Mouse (Mus musculus) telencephalon, adult 2 months (tissue): ENCODE results near the gene Dcun1d1.

Experiments used
- DNase-seq: peaks from one replicate; pipeline ENCODE4 v3.0.0-alpha.2; 2011; ENCODE audit warnings: low read depth, low spot score

Gene Dcun1d1

DNA sequence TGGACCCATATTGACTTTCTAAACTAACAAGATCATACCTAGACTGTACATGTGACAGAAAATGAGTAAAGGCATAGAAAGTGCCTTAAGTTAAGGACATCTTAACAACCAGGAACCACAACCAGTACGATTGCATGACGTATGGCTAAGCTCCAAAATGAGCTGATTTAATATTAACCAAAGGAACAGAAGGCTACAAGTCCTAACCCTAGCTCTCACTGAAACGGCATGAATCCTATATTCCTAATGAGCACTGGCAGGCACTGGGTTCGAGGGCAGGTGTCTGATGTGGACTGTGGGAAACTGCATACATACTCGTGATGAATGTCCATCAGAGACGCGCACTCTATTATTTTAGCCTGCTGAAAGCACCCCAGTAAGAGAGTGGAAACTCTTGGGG, 5.9 kb downstream of the Dcun1d1 start:
- DNase-seq, result no peak

DNA sequence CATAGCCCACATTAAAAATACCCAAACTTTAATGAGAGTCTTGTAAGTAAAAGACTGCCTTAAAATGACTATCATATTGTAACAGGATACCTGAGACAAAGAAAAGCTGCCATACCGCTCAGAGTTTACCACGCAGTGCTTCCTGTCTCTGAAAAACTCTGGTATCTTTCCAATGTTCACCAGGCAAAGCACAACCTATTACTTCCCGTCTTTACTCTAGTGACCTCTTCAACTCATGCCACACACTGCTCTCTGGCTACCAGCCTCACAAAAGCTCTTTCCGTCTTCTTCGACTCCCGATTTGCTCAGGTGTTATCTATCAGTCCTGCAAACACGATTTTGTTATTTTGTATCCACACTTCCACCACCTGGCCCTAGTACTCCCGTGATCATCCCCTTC, 7.4 kb downstream of the Dcun1d1 start:
- no peak for DNase-seq

DNA sequence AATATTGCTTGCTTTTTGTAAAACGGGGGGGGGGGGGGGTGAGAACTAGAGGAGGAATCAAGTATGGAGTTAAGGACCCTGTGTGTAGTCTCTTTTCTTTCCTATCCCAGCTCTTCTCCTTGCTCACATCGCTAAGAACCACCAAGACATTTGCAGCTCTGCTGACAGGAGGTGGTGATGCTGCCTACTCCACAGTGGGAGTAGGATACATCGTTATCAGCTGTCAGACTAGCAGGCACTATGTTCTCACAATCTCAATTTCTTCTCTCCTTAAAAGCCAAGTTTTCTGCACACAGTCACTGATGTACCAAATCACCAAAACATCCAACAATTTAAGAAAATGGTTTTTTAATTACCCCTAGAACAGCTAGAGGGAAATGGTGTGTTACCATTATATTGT, 7.8 kb downstream of the Dcun1d1 start:
- DNase-seq, result peak; percentile 53

DNA sequence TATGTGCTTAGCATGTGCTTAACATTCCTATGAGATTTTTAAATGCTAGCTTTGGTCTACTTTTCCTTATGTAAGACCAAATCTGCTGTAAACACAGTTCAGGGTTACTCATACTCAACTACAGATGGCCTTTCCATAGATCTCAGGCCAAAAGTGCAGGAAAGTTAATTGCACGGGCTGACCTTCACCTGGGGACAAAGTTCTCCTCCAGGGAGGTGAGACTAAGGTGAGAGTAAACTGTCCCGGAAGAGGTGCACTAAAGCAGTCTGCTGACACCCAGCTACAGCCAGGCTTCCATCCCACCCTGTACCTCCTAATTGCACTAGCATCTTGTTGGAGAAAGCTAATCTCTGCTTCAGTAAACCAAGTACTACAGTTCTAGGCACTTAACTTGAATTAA, 11.4 kb downstream of the Dcun1d1 start:
- DNase-seq, result no peak

DNA sequence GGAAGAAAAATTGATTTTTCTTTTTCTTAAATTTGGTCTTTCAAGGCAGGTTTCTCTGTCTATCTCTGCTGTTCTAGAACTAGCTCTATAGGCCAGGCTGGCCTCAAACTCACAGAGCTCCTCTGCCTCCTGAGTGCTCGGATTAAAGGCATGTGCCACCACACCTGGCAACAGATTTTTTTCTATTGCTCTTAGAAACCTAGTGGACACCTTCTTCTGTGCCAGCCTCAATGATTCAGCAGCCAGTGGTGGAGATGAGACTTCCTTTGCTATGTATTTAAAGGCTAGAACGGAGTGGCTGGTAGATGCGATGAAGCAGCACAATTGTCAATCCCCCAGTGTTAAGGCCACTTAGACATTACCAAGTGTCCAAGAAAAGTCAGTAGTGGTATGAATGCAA, 13.2 kb downstream of the Dcun1d1 start:
- no peak for DNase-seq

DNA sequence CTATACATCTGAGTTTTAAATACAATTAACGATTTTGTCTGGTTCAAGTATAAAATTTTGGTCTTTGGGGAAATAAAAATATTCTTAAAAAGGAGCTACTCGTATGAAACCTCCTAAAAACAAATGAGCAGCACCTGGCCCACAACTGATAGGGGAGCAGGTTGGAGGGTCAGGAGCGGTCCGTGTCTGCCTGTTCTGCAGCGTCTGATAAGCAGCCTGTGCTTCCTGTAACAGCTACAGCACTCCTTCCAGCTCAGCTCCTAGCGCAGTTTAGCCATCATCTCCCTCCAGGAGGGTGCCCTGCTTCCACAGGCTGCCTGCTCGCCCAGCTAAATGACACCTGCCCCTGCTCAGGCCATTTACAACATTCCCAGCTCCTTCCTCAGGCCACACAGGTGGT, 13.8 kb downstream of the Dcun1d1 start:
- no peak for DNase-seq

DNA sequence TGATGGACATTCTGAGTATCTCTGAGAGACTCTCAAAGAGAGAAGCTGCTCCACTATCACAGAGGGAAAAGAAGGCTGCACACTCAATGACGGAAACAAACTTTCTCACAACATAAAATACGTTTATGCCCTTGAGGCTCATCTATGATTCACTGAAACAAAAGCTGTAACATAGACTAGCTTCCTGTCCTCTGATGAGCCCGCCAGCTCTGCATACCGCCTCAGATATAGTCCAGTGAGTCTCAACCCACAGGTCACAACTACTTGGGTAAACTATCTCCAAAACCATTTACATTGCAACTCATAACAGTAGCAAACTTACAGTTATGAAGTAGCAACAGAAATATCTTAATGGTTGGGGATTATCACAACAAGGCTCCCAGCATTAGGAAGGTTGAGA, 14.7 kb downstream of the Dcun1d1 start:
- DNase-seq, result no peak

DNA sequence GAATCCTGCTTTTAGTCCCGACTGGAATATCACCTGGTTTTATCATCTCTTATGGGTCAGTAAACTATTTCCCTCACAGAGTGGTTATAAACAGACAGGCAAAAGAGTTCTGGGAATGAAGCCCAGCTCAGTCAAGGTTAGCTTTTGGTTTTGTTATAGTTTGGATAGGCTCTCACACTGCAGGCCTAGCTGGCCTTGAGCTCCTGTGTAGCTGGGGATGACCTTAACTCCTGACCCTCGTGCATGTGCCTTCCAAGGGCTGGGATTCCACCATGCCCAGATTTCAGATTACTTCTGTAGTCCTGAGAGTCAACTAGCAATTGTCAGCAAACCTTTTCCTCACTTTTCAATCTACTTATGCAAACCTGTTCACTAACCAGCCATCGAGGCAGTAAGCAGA, 19.0 kb downstream of the Dcun1d1 start:
- no peak for DNase-seq

DNA sequence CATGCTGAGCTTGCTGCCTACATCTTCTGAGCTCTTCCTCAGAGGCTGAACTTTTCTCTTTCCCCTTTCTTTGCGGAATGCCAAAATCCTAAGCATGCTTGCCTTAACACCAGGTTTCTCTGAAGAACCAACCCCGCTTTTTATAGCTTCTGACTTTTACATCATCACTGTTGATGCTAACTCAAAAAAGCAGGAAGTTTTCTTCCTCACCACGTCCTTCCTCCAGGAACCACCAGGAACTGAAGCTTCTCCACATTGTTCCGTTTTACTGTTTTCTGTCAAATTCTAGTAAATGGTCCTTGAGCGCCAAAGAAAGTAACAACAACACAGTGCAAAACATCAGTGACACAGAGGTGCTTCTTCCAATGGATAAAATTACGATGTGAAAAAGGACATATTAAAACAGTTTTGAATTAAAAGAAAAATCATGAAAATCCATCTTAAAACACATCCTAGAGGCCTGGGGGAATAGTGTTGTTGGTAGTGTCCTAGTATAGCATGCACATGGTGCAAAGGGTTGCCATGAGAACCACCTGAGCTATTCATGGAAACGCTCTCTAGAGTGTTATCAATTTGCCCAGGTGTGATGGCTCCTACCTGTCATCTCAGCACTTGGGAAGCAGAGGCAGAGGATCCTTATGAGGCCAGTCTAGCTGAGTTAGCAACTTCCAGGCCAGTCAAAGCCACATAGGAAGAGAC, 28.1 kb downstream of the Dcun1d1 start:
- DNase-seq, result no peak

DNA sequence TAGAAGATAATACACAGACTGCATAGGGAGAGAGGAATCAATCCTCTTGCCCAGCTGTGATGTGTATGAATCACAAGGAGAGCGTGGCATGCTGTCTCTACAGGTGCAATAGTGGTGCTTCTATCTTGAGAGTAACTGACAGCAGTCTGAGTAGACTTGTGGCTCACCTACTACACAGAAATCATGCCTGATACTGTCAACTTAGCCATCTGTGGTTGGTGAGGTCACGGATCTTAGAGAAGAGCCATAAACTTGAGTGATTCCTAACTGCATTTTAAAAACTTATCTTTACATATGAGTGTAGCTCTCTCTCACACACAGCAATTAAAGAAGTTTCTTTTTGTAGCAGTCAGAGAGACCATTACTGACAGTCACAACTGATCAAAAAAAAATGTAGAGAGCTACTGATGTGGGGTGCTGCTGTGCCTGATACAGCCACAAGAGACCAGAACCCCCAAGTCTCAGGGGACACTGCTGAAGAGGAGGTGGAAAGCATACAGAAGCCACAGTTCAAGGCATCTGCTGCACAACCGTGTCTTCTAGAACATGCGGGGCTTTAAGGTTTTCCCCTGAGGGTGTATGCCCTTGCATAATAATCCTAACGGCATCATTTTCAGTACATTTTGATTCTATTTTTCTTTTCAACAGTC, 36.6 kb downstream of the Dcun1d1 start:
- DNase-seq, result no peak

DNA sequence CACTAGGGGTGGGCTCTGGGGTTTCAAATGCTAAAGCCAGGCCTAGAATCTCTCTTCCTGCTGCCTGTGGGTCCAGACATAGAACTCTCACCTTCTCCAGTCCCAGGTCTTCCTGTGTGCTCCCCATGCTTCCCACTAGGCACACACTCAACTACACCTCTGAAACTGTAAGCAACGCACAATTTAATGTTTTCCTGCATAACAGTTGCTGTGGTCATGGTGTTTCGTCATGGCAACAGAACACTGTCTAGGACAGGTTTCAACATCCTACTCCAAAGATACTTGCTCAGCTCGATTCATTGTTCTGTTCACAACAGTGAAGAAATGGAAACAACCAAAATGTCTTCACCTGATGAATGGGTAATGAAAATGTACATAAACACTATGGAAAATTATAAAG, 38.1 kb downstream of the Dcun1d1 start:
- no peak for DNase-seq

DNA sequence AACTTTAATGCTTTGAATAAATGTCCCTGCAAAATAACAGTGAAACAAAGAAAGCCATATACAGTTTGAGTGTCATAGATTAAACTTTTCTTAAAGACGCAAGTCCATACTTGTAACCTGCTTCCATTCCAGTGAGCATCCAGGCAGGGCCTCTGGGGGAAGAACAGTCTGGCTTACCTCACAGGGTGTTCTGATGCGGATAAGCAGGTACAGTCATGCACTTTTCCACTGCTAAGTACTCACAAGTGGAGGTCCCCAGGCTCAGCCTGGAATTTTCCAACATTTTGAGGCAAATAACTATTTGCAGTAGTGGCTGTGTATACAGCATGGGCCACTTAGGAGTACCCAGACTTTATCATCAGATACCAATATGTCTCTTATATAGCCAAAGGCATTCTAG, 39.3 kb downstream of the Dcun1d1 start:
- no peak for DNase-seq

DNA sequence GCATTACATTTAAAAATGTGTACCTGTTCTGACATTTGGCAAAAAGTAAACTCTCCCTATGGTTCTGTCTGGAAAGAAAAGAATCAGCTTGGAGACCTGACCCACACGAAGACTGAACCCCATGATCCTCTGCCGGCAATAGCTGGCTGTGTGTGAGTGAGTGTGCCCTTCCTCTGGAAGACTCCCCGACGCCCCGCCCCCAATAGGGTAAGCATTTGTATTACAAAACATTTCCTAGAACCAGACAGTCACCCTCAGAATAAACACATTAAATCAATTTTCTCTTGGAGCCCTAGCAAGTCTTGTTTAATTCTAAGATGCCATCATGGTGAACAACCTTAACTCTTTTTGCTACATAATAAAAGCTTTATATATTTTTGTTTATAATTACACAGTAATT, 44.1 kb downstream of the Dcun1d1 start:
- DNase-seq, result no peak

DNA sequence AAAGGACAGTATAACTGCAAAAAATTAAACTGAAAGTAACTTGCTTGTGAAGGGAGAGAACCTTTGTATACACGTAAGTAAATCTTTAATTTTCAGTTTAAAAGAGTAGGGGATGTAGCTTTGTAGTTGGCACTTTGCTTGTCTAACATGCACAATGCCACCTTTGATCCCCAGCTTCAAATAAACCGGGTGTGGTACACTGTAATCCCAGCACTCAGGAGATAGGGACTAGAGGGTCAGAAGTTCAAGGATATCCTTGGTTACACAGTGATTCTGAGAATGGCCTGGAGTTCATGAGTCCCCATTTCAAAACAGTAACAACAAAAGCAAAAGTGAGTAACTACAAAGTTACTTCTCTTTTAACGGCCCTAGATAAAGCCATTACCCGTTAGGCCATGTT, 46.1 kb downstream of the Dcun1d1 start:
- DNase-seq, result no peak

DNA sequence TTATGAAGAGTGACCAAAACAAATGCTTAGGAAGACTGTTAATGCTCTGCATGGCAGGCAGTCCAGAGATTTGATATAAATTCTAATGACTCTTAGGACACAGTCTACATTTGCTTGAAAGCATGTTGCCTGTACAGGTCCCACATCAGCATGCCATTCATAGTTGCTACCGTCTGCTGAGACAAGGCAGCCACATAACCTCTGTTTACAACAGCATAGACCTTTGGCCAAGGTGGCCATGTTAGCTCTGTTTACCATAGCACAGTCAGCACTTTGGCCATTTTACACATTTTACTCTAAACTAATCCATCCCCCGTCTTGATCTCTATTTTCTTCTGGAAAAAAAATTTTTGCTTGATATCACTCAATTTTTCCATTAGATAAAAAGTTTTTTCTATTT, 47.7 kb downstream of the Dcun1d1 start:
- DNase-seq, result no peak

DNA sequence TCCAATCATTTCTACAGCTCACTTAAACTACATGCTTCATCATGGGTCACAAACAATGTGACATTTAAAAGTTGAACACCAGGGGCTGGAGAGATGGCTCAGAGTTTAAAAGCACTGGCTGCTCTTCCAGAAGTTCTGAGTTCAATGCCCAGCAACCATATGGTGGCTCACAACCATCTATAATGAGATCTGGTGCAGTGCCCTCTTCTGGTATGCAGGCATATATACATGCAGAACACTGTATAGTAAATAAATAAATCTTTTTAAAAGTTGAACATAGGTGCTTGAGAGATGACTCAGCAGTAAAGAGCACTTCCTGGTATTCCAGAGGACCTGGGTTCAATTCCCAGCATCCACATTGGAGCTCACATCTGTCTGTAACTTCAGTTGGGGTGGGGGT, 54.0 kb downstream of the Dcun1d1 start:
- no peak for DNase-seq

DNA sequence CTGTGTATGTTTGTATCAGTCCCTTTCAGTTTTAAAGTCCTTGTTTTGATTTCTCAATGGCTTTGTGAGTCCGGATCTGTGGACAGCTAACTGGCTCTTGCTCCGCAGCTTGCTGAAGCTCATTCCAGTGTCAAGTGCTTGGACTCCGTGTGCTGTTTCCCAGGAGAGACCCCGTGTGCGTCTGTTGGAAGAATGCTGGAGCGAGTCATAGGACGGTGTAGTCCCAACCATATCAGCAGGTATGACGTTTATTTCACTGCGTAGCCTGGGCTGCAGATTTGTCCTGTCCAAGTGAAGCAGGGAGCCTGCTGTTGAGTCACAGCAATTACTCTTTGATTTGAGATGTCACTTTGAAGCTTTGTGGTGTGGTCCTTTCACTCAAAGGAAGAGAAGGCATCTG, 87.9 kb downstream of the Dcun1d1 start:
- DNase-seq, result no peak
